Mouse (Mus musculus) lung, postnatal 0 days (tissue): ENCODE data around the gene Slc29a1.

Source experiments
- CTCF ChIP-seq: IDR thresholded peaks from 2 replicates; pipeline ENCODE4 v1.5.1; 2016; ENCODE audit warnings: antibody characterized with exemption, mild to moderate bottlenecking
- EP300 ChIP-seq: IDR thresholded peaks from 2 replicates; pipeline ENCODE4 v1.6.1; 2016; ENCODE audit warnings: antibody characterized with exemption, mild to moderate bottlenecking, control low read depth

DNA sequence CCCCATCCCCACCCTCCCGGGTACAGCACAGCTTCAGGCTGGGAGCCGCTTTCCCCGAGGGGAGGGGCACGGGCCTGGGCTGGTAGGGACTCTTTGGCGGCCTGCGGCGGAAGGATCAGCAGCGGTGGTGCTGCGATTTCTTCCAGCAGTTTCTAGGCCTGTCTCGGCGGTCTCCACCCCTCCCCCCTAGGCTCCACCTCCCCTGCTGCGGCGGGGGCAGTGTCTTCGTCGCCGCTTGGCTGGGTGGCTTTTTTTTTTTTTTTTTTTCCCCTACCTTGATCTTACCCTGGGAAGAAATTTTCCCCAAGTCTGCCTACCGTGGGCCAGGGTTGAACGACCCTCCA lies 25.7 kb downstream of the Slc29a1 start:
- TF ChIP-seq CTCF, result no peak
- no peak; the same call in 1 of the 2 replicates for TF ChIP-seq EP300
